Mouse (Mus musculus): ENCODE results near the gene Tspan5.

GRCm38 (mm10) chr3:138832827-138833517 lies 91.0 kb downstream of the Tspan5 start:
- TF ChIP-seq USF1 (IDR thresholded peaks at IDR 0.05; ENCODE audit: low read depth, low read length) (no peak), EP300 (IDR thresholded peaks at IDR 0.05; ENCODE audit: low read depth in 1 of 2, low read length in 2 of 2) (no peak), MYC (IDR thresholded peaks at IDR 0.05; ENCODE audit: low read depth, low read length) (no peak), POLR2A (IDR thresholded peaks at IDR 0.05; ENCODE audit: control insufficient read depth in 1 of 2, insufficient read depth in 1 of 2, low read depth in 1 of 2, low read length in 2 of 2, poor library complexity in 1 of 2) (no peak), ZKSCAN1 (IDR thresholded peaks at IDR 0.05; ENCODE audit: low read depth, low read length) (no peak), CTCF (IDR thresholded peaks at IDR 0.05 in 2 of 3, conservative IDR thresholded peaks at IDR 0.05 in 1 of 3; ENCODE audit: control insufficient read depth in 1 of 3, insufficient read depth in 1 of 3, low read depth in 2 of 3, low read length in 3 of 3, poor library complexity in 1 of 3, severe bottlenecking in 1 of 3) (no peak), HCFC1 (IDR thresholded peaks at IDR 0.05; ENCODE audit: low read depth, low read length) (no peak), NRF1 (IDR thresholded peaks at IDR 0.05; ENCODE audit: insufficient read depth, low read depth, low read length, poor library complexity, severe bottlenecking) (no peak)

All from MEL (cell line).